Mouse (Mus musculus): Measurements from ENCODE around the gene Ube2l3.

DNA sequence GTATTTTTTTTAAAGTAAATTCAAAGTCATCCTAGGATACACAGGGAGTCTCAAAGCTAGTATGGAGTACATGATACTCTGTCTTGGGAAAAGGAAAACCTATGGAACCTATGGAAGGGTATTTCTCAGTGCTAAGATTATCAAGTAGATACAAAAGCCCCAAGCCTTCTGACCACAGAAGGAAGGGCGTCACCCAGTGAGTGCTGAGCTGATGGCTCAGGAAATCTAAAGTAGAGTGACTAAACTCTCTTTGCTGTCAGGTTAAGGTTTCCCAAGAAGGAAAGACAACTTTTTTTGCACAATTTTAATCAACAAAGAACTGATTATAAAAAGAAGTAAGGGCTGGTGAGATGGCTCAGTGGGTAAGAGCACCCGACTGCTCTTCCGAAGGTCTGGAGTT, 22.7 kb downstream of the Ube2l3 start:
- TF ChIP-seq CTCF (IDR thresholded peaks at IDR 0.05; ENCODE audit: low read depth) (no peak), EP300 (IDR thresholded peaks at IDR 0.05; ENCODE audit: low read depth) (no peak)

All from liver, postnatal 0 days (tissue).